Mouse (Mus musculus) embryonic facial prominence, embryonic 11.5 days (tissue): ENCODE results near the gene Hkdc1. TPM values are rescaled to one million over a fixed set of nuclear protein-coding genes. Genes with fewer than 3 reads are reported as not detected.

Experiments used
- ATAC-seq: fragments of 200-750 bp; cut with Nextera tagmentation; replicated peaks from 2 replicates; pipeline ENCODE4 v1.8.0; 2017; ENCODE audit warnings: low read depth; ENCODE audit not compliant: insufficient number of reproducible peaks, low FRiP score, low TSS enrichment
- DNase-seq: peaks from one replicate; pipeline ENCODE4 v3.0.0-alpha.2; 2015; ENCODE audit warnings: low spot score
- H3K27ac ChIP-seq: fragments of 300-500 bp; sonication (generic); replicated peaks from 2 replicates; pipeline ENCODE4 v1.5.1; 2014; ENCODE audit warnings: mild to moderate bottlenecking, low read depth, low read length, control low read depth
- H3K27me3 ChIP-seq: fragments of 300-500 bp; sonication (generic); 2 replicates; pipeline ENCODE4 v1.6.1; 2014; ENCODE audit warnings: mild to moderate bottlenecking, low read length, moderate library complexity, mixed read lengths; ENCODE audit not compliant: control insufficient read depth, insufficient read depth
- H3K36me3 ChIP-seq: fragments of 300-500 bp; sonication (generic); replicated peaks from 2 replicates; pipeline ENCODE4 v1.6.1; 2014; ENCODE audit warnings: low read depth, mild to moderate bottlenecking, low read length, moderate library complexity, mixed read lengths; ENCODE audit not compliant: control insufficient read depth, insufficient read depth
- H3K4me1 ChIP-seq: fragments of 300-500 bp; sonication (generic); 2 replicates; pipeline ENCODE4 v1.6.1; 2014; ENCODE audit warnings: low read length, mixed read lengths; ENCODE audit not compliant: control insufficient read depth, insufficient read depth
- H3K4me2 ChIP-seq: fragments of 300-500 bp; sonication (generic); 2 replicates; pipeline ENCODE4 v1.6.1; 2014; ENCODE audit warnings: low read depth, mild to moderate bottlenecking, control low read depth, low read length, moderate library complexity
- H3K4me3 ChIP-seq: fragments of 300-500 bp; sonication (generic); 2 replicates; pipeline ENCODE4 v1.5.1; 2014; ENCODE audit warnings: low read depth, low read length, control low read depth
- H3K9ac ChIP-seq: fragments of 300-500 bp; sonication (generic); replicated peaks from 2 replicates; pipeline ENCODE4 v1.6.1; 2014; ENCODE audit warnings: mild to moderate bottlenecking, control low read depth, low read length
- H3K9me3 ChIP-seq: fragments of 300-500 bp; sonication (generic); replicated peaks from 2 replicates; pipeline ENCODE4 v1.6.1; 2016; ENCODE audit warnings: mild to moderate bottlenecking, low read length, inconsistent platforms, mixed read lengths; ENCODE audit not compliant: control insufficient read depth
- WGBS: fragments of 180-500 bp; shearing (Covaris S2); extraction: QIAGEN DNeasy Blood & Tissue Kit; methylation state at CpG from one replicate; pipeline ENCODE4 v1.1.7; 2014; 5-methylcytosine and 5-hydroxymethylcytosine counted together
- polyA plus RNA-seq: library from polyadenylated mRNA; unstranded; fragments of >200 nt; fragmentation: Nextera tagmentation; extraction: Ambion mirVana; gene quantifications from 2 replicates; pipeline ENCODE4 v1.2.1, GENCODE M21; 2014

Gene Hkdc1
- polyA plus RNA-seq, 1 experiment from 2014 or later: 0.41 TPM

- Histone ChIP-seq H3K4me2 (no peak overlapping the region), H3K36me3 (no peaks in the 10 kb centered on the region), H3K4me3 (no peak overlapping the region), H3K4me1 (no peaks in the 10 kb centered on the region), H3K9me3 (no peaks in the 10 kb centered on the region), H3K9ac (no peak overlapping the region), H3K27ac (no peak overlapping the region), H3K27me3 (no peaks in the 10 kb centered on the region)
- WGBS: 69% methylated on average over 19 of the region's 19 CpGs
- ATAC-seq (no peak), DNase-seq (no peak)
Observed at GRCm38 (mm10) chr10:62411431-62412410, 10.6 kb downstream of the Hkdc1 start.

- no peaks in the 10 kb centered on the region for H3K4me1 ChIP-seq
- no peaks in the 10 kb centered on the region for H3K27me3 ChIP-seq
- no peaks in the 10 kb centered on the region for H3K36me3 ChIP-seq
- no peak overlapping the region for H3K27ac ChIP-seq
- ATAC-seq (no peak), DNase-seq (peak; percentile 78)
- H3K9ac ChIP-seq: no peak overlapping the region
- no peaks in the 10 kb centered on the region for H3K9me3 ChIP-seq
- H3K4me2 ChIP-seq: no peak overlapping the region
- H3K4me3 ChIP-seq: no peak overlapping the region
- WGBS: 11% methylated on average over 5 of the region's 5 CpGs
Observed at GRCm38 (mm10) chr10:62410943-62411342, 11.3 kb downstream of the Hkdc1 start.

- Histone ChIP-seq H3K4me3 (no peak overlapping the region), H3K36me3 (no peaks in the 10 kb centered on the region), H3K9ac (no peak overlapping the region; the same call in 1 of the 2 replicates), H3K4me2 (peak overlapping the region; percentile 29; the same call in 1 of the 2 replicates), H3K9me3 (no peaks in the 10 kb centered on the region), H3K4me1 (no peaks in the 10 kb centered on the region), H3K27ac (no peak overlapping the region), H3K27me3 (no peaks in the 10 kb centered on the region)
- no peak for ATAC-seq
- WGBS: 39% methylated on average over 14 of the region's 14 CpGs
- peak; percentile 50 for DNase-seq
Observed at GRCm38 (mm10) chr10:62404901-62405300, 17.4 kb downstream of the Hkdc1 start.

GRCm38 (mm10) chr10:62401641-62402111, 20.6 kb downstream of the Hkdc1 start:
- H3K27ac ChIP-seq: no peak overlapping the region
- H3K4me1 ChIP-seq: no peaks in the 10 kb centered on the region
- ATAC-seq: no peak

GRCm38 (mm10) chr10:62383011-62383410, 39.3 kb downstream of the Hkdc1 start:
- no peak for DNase-seq
- Histone ChIP-seq H3K4me2 (no peak overlapping the region), H3K9ac (no peak overlapping the region), H3K9me3 (no peaks in the 10 kb centered on the region), H3K27ac (no peak overlapping the region), H3K36me3 (no peaks in the 10 kb centered on the region), H3K27me3 (no peaks in the 10 kb centered on the region), H3K4me3 (no peak overlapping the region), H3K4me1 (no peaks in the 10 kb centered on the region)
- 80% methylated on average over 3 of the region's 3 CpGs for WGBS
- ATAC-seq: no peak

More at GRCm38 (mm10) chr10:62401641-62402111, 20.6 kb downstream of the Hkdc1 start:
- Histone ChIP-seq H3K9ac (no peak overlapping the region), H3K4me3 (no peak overlapping the region), H3K36me3 (no peaks in the 10 kb centered on the region), H3K9me3 (no peaks in the 10 kb centered on the region), H3K4me2 (no peak overlapping the region), H3K27me3 (no peaks in the 10 kb centered on the region)
- 84% methylated on average over 19 of the region's 19 CpGs for WGBS
- no peak for DNase-seq

- Histone ChIP-seq H3K4me1 (no peaks in the 10 kb centered on the region), H3K9me3 (no peaks in the 10 kb centered on the region), H3K27me3 (no peaks in the 10 kb centered on the region), H3K9ac (no peak overlapping the region), H3K36me3 (no peaks in the 10 kb centered on the region), H3K4me2 (no peak overlapping the region), H3K4me3 (no peak overlapping the region), H3K27ac (no peak overlapping the region)
- DNase-seq (no peak), ATAC-seq (no peak)
Observed at GRCm38 (mm10) chr10:62380936-62381335, 41.4 kb downstream of the Hkdc1 start.

- H3K9ac ChIP-seq: no peak within 1 kb of the TSS
- ATAC-seq (no peak), DNase-seq (no peak)
- H3K27me3 ChIP-seq: no peaks in the 10 kb centered on the region
- WGBS: 85% methylated on average over 1 of the region's 1 CpGs
- H3K36me3 ChIP-seq: no peaks in the 10 kb centered on the region
- no peaks in the 10 kb centered on the region for H3K9me3 ChIP-seq
- no peaks in the 10 kb centered on the region for H3K4me1 ChIP-seq
- no peak within 1 kb of the TSS for H3K4me2 ChIP-seq
- H3K4me3 ChIP-seq: no peak within 1 kb of the TSS
- no peak within 1 kb of the TSS for H3K27ac ChIP-seq
Observed at GRCm38 (mm10) chr10:62379808-62380207, 42.5 kb downstream of the Hkdc1 start, which contains the start of gene Hk1. Hk1 (minus strand) TSS chr10:62379908.

- Histone ChIP-seq H3K4me1 (no peaks in the 10 kb centered on the region), H3K9ac (no peak overlapping the region), H3K27me3 (no peaks in the 10 kb centered on the region), H3K36me3 (no peaks in the 10 kb centered on the region), H3K4me3 (no peak overlapping the region), H3K27ac (no peak overlapping the region), H3K9me3 (no peaks in the 10 kb centered on the region), H3K4me2 (no peak overlapping the region)
- DNase-seq (no peak), ATAC-seq (no peak)
- 92% methylated on average over 7 of the region's 7 CpGs for WGBS
Observed at GRCm38 (mm10) chr10:62358827-62359226, 63.5 kb downstream of the Hkdc1 start.
